Mouse (Mus musculus) cerebral cortex, adult 2 months (tissue): Measurements from ENCODE around the gene Satb2.

ENCODE experiments used
- WGBS: fragments of 180-500 bp; shearing (Covaris S2); methylation state at CpG from one replicate; pipeline ENCODE4 v1.1.7; 2018; 5-methylcytosine and 5-hydroxymethylcytosine counted together

Satb2 gene

GRCm38 (mm10) chr1:56920472-56920871 lies 58.0 kb downstream of the Satb2 start:
- 50% methylated on average over 8 of the region's 8 CpGs for WGBS

- 49% methylated on average over 6 of the region's 6 CpGs for WGBS
Measured at GRCm38 (mm10) chr1:56914279-56914678, 64.2 kb downstream of the Satb2 start.

- WGBS = 43% methylated on average over 3 of the region's 3 CpGs
Measured at GRCm38 (mm10) chr1:56900706-56901287, 77.7 kb downstream of the Satb2 start.

GRCm38 (mm10) chr1:56900187-56900586 lies 78.3 kb downstream of the Satb2 start:
- 39% methylated on average over 9 of the region's 9 CpGs for WGBS

- 60% methylated on average over 13 of the region's 13 CpGs for WGBS
Measured at GRCm38 (mm10) chr1:56898606-56899396, 79.6 kb downstream of the Satb2 start.

GRCm38 (mm10) chr1:56897492-56898180 lies 80.8 kb downstream of the Satb2 start:
- 82% methylated on average over 8 of the region's 8 CpGs for WGBS

- 71% methylated on average over 3 of the region's 3 CpGs for WGBS
Measured at GRCm38 (mm10) chr1:56896670-56897069, 81.8 kb downstream of the Satb2 start.

GRCm38 (mm10) chr1:56892766-56893165 lies 85.7 kb downstream of the Satb2 start:
- WGBS = 60% methylated on average over 5 of the region's 5 CpGs

- WGBS = 68% methylated on average over 1 of the region's 1 CpGs
Measured at GRCm38 (mm10) chr1:56888939-56889338, 89.5 kb downstream of the Satb2 start.

- 60% methylated on average over 8 of the region's 8 CpGs for WGBS
Measured at GRCm38 (mm10) chr1:56871485-56871884, 107.0 kb downstream of the Satb2 start.

GRCm38 (mm10) chr1:56865246-56865645 lies 113.2 kb downstream of the Satb2 start:
- 56% methylated on average over 1 of the region's 1 CpGs for WGBS

- 48% methylated on average over 4 of the region's 4 CpGs for WGBS
Measured at GRCm38 (mm10) chr1:56862799-56863198, 115.7 kb downstream of the Satb2 start.

GRCm38 (mm10) chr1:56857202-56857601 lies 121.2 kb downstream of the Satb2 start:
- WGBS = 62% methylated on average over 8 of the region's 8 CpGs

- 49% methylated on average over 8 of the region's 8 CpGs for WGBS
Measured at GRCm38 (mm10) chr1:56850446-56850845, 128.0 kb downstream of the Satb2 start.

- WGBS = 89% methylated on average over 9 of the region's 9 CpGs
Measured at GRCm38 (mm10) chr1:56846358-56846757, 132.1 kb downstream of the Satb2 start.

GRCm38 (mm10) chr1:56845523-56846118 lies 132.8 kb downstream of the Satb2 start:
- WGBS = 71% methylated on average over 8 of the region's 8 CpGs

GRCm38 (mm10) chr1:56844551-56845330 lies 133.7 kb downstream of the Satb2 start:
- 21% methylated on average over 10 of the region's 10 CpGs for WGBS

GRCm38 (mm10) chr1:56838901-56839300 lies 139.5 kb downstream of the Satb2 start:
- 68% methylated on average over 1 of the region's 1 CpGs for WGBS

GRCm38 (mm10) chr1:56833984-56834900 lies 144.2 kb downstream of the Satb2 start:
- WGBS = 79% methylated on average over 6 of the region's 6 CpGs

- WGBS = 35% methylated on average over 6 of the region's 6 CpGs
Measured at GRCm38 (mm10) chr1:56833307-56833706, 145.1 kb downstream of the Satb2 start.
